Mouse (Mus musculus) neural tube, embryonic 15.5 days (tissue): ENCODE data around the gene Sec14l1. TPM values are rescaled to one million over a fixed set of nuclear protein-coding genes. Genes with fewer than 3 reads are reported as not detected.

ENCODE experiments used
- ATAC-seq: fragments of 200-750 bp; cut with Nextera tagmentation; 2 replicates; pipeline ENCODE4 v1.8.0; 2017; ENCODE audit warnings: mild to moderate bottlenecking, moderate TSS enrichment, moderate library complexity; ENCODE audit not compliant: low FRiP score
- H3K27ac ChIP-seq: fragments of 300-500 bp; sonication (generic); replicated peaks from 2 replicates; pipeline ENCODE4 v1.5.1; 2015; ENCODE audit warnings: mild to moderate bottlenecking, inconsistent platforms
- H3K27me3 ChIP-seq: fragments of 300-500 bp; sonication (generic); replicated peaks from 2 replicates; pipeline ENCODE4 v1.6.1; 2015; ENCODE audit warnings: inconsistent platforms
- H3K36me3 ChIP-seq: fragments of 300-500 bp; sonication (generic); 2 replicates; pipeline ENCODE4 v1.6.1; 2015; ENCODE audit warnings: inconsistent platforms
- H3K4me1 ChIP-seq: fragments of 300-500 bp; sonication (generic); 2 replicates; pipeline ENCODE4 v1.6.1; 2015; ENCODE audit warnings: inconsistent platforms
- H3K4me2 ChIP-seq: fragments of 300-500 bp; sonication (generic); 2 replicates; pipeline ENCODE4 v1.6.1; 2015; ENCODE audit warnings: inconsistent platforms, mild to moderate bottlenecking, moderate library complexity
- H3K4me3 ChIP-seq: fragments of 300-500 bp; sonication (generic); replicated peaks from 2 replicates; pipeline ENCODE4 v1.5.1; 2015; ENCODE audit warnings: mild to moderate bottlenecking, inconsistent platforms
- H3K9ac ChIP-seq: fragments of 300-500 bp; sonication (generic); replicated peaks from 2 replicates; pipeline ENCODE4 v1.6.1; 2015; ENCODE audit warnings: mild to moderate bottlenecking, inconsistent platforms
- H3K9me3 ChIP-seq: fragments of 300-500 bp; sonication (generic); replicated peaks from 2 replicates; pipeline ENCODE4 v1.6.1; 2016; ENCODE audit warnings: inconsistent platforms
- whole genome bisulfite sequencing: fragments of 180-500 bp; shearing (Covaris S2); methylation state at CpG from one replicate; pipeline ENCODE4 v1.1.7; 2015; ENCODE audit warnings: mixed read lengths; 5-methylcytosine and 5-hydroxymethylcytosine counted together
- polyA plus RNA-seq: library from polyadenylated mRNA; unstranded; fragments of >200 nt; fragmentation: Nextera tagmentation; extraction: Ambion mirVana; gene quantifications from 2 replicates; pipeline ENCODE4 v1.2.1, GENCODE M21; 2015

The Sec14l1 gene
- polyA plus RNA-seq, 1 experiment from 2014 or later: 52.0 TPM

DNA sequence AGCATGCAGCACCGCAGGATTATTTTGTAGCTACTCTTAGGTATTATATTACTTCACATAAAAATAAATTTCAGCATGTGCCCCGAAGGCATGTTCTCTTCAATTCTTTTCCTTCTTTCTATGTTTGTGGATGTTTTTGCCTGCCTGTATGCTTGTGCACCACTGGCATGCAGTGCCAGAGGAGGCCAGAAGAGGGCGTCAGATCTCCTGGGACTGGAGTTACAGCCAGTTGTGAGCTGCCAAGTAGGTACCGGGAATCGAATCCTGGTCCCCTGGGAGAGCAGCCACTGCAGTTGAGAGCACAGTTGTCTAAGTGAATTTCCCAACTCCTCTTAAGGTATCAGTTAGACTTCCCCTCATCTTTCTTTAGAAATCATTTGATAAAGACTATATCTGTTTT lies 1.6 kb upstream of the Sec14l1 start:
- peak overlapping the region; percentile 97; the same call in 1 of the 2 replicates for H3K27ac ChIP-seq
- no peaks in the 10 kb centered on the region for H3K27me3 ChIP-seq
- H3K9ac ChIP-seq: no peak overlapping the region
- no peak overlapping the region for H3K4me2 ChIP-seq
- 79% methylated on average over 5 of the region's 5 CpGs for WGBS
- H3K4me1 ChIP-seq: peaks cover 39% of the 10 kb centered on the region
- no peak overlapping the region for H3K4me3 ChIP-seq
- peaks cover 3% of the 10 kb centered on the region; the same call in 1 of the 2 replicates for H3K36me3 ChIP-seq
- no peaks in the 10 kb centered on the region for H3K9me3 ChIP-seq
- no peak for ATAC-seq

GRCm38 (mm10) chr11:117114231-117114591 lies 757 bp upstream of the Sec14l1 start:
- peaks cover 3% of the 10 kb centered on the region; the same call in 1 of the 2 replicates for H3K36me3 ChIP-seq
- 43% methylated on average over 13 of the region's 13 CpGs for WGBS
- no peaks in the 10 kb centered on the region for H3K27me3 ChIP-seq
- H3K9me3 ChIP-seq: no peaks in the 10 kb centered on the region
- peak overlapping the region; percentile 61 for H3K4me2 ChIP-seq
- H3K27ac ChIP-seq: peak overlapping the region; percentile 97
- peak; percentile 10; the same call in 1 of the 2 replicates for ATAC-seq
- H3K4me1 ChIP-seq: peaks cover 44% of the 10 kb centered on the region
- peak overlapping the region; percentile 89 for H3K4me3 ChIP-seq
- peak overlapping the region; percentile 67 for H3K9ac ChIP-seq

- under 1% methylated on average over 50 of the region's 54 CpGs for WGBS
- Histone ChIP-seq H3K4me2 (peak overlapping the region; percentile 61), H3K27ac (peak overlapping the region; percentile 97), H3K27me3 (no peaks in the 10 kb centered on the region), H3K9ac (peak overlapping the region; percentile 83), H3K36me3 (peaks cover 3% of the 10 kb centered on the region; the same call in 1 of the 2 replicates), H3K4me1 (peaks cover 58% of the 10 kb centered on the region), H3K4me3 (peak overlapping the region; percentile 89), H3K9me3 (no peaks in the 10 kb centered on the region)
- ATAC-seq: peak; percentile 66; the same call in 1 of the 2 replicates
These were observed 615 bp downstream of the Sec14l1 start for GRCm38 (mm10) chr11:117115346-117116219.

- ATAC-seq: no peak
These were observed 1.7 kb downstream of the Sec14l1 start for GRCm38 (mm10) chr11:117116350-117117303.

GRCm38 (mm10) chr11:117117321-117117720 lies 2.4 kb downstream of the Sec14l1 start:
- peak overlapping the region; percentile 61 for H3K4me2 ChIP-seq
- ATAC-seq: no peak
- peak overlapping the region; percentile 89; the same call in 1 of the 2 replicates for H3K4me3 ChIP-seq
- H3K9ac ChIP-seq: peak overlapping the region; percentile 83; the same call in 1 of the 2 replicates
- H3K27me3 ChIP-seq: no peaks in the 10 kb centered on the region
- no peaks in the 10 kb centered on the region for H3K9me3 ChIP-seq
- peaks cover 73% of the 10 kb centered on the region for H3K4me1 ChIP-seq
- peaks cover 3% of the 10 kb centered on the region; the same call in 1 of the 2 replicates for H3K36me3 ChIP-seq
- WGBS: 41% methylated on average over 18 of the region's 18 CpGs
- no peak overlapping the region for H3K27ac ChIP-seq

More at GRCm38 (mm10) chr11:117116350-117117303, 1.7 kb downstream of the Sec14l1 start:
- peak overlapping the region; percentile 61 for H3K4me2 ChIP-seq
- H3K27ac ChIP-seq: peak overlapping the region; percentile 33; the same call in 1 of the 2 replicates
- H3K9ac ChIP-seq: peak overlapping the region; percentile 83
- no peaks in the 10 kb centered on the region for H3K27me3 ChIP-seq
- H3K4me3 ChIP-seq: peak overlapping the region; percentile 89
- peaks cover 68% of the 10 kb centered on the region for H3K4me1 ChIP-seq
- WGBS: 36% methylated on average over 18 of the region's 18 CpGs
- peaks cover 3% of the 10 kb centered on the region; the same call in 1 of the 2 replicates for H3K36me3 ChIP-seq
- no peaks in the 10 kb centered on the region for H3K9me3 ChIP-seq

DNA sequence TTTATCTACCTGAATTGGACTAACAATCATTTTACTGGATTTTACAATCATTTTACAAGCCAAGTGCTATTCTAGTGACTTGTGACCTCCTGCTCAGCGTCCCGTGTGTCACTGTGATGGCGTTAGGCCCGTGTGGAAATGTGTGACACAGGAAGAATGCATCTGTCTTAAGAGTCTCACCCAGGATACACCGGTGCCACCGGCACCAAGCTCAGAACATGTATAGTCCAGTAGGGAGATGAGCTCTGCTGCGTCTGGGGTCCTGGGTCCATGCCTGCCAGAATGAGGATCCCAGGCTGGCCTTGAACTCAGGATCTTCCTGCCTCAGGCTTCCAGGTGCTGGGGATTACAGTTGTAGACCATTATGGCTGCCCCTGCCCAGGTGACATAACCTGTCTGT lies 2.8 kb downstream of the Sec14l1 start:
- H3K4me2 ChIP-seq: peak overlapping the region; percentile 33; the same call in 1 of the 2 replicates
- peaks cover 3% of the 10 kb centered on the region; the same call in 1 of the 2 replicates for H3K36me3 ChIP-seq
- H3K9me3 ChIP-seq: no peaks in the 10 kb centered on the region
- no peak overlapping the region for H3K27ac ChIP-seq
- ATAC-seq: no peak
- no peaks in the 10 kb centered on the region for H3K27me3 ChIP-seq
- H3K9ac ChIP-seq: no peak overlapping the region
- H3K4me1 ChIP-seq: peaks cover 75% of the 10 kb centered on the region
- H3K4me3 ChIP-seq: 0 out of 2 replicates have a peak overlapping the region, but pooled peaks have one; percentile 89
- WGBS: 88% methylated on average over 7 of the region's 7 CpGs

DNA sequence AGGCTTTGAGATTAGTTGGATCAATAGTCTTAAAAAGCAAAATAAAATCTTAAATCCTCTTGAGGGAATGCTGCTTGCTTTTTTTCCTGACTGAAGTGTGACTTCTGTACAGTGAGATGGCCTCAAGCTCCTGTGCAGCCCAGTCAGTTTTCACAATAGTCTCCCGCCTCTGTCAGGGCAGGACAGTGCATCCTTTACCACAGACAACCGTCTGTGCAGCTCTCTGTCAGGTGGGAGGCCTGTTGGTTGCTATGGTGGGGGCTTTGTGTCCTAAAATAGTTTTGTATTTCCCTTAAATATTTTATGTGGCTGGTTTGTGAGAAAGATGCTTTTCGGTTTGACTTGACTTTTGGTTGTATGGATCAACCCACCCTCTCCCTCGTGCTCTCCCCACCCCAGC lies 3.3 kb downstream of the Sec14l1 start:
- ATAC-seq: no peak
- peak overlapping the region; percentile 33; the same call in 1 of the 2 replicates for H3K4me2 ChIP-seq
- no peaks in the 10 kb centered on the region for H3K9me3 ChIP-seq
- H3K9ac ChIP-seq: no peak overlapping the region
- no peak overlapping the region for H3K4me3 ChIP-seq
- H3K27me3 ChIP-seq: no peaks in the 10 kb centered on the region
- 58% methylated on average over 4 of the region's 4 CpGs for WGBS
- H3K27ac ChIP-seq: no peak overlapping the region
- peaks cover 3% of the 10 kb centered on the region; the same call in 1 of the 2 replicates for H3K36me3 ChIP-seq
- peaks cover 76% of the 10 kb centered on the region for H3K4me1 ChIP-seq

DNA sequence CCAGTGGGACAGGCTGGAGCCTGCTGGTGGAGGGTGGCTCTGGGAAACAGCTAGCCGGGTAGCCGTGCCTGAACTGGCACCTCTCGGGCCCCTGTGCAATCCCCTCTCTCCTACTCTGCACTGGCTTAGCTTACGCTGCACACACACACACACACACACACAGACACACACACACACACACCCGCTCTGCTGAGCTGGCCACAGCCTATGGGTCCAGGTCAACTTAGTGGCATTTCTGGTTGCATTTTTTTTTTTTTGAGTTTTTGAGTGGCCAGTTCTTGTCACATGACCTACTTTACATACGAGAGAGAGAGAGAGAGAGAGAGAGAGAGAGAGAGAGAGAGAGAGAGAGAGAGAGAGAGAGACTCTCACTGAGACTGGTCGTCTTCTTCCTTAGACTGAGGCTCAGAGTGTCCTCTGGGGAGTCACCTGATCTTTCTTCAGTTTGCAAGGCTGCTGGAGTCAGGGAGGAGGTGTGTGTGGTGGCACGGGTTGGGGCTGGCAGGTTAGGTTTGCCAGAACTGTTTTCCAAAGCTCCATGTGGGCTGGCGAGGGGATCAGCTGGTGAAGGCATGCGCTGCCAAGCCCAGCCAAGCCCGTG lies 3.9 kb downstream of the Sec14l1 start:
- no peak for ATAC-seq
- Histone ChIP-seq H3K4me3 (no peak overlapping the region), H3K9ac (0 out of 2 replicates have a peak overlapping the region, but pooled peaks have one; percentile 37), H3K4me2 (peak overlapping the region; percentile 33; the same call in 1 of the 2 replicates), H3K9me3 (no peaks in the 10 kb centered on the region), H3K27ac (peak overlapping the region; percentile 60; the same call in 1 of the 2 replicates), H3K36me3 (peaks cover 3% of the 10 kb centered on the region; the same call in 1 of the 2 replicates), H3K27me3 (no peaks in the 10 kb centered on the region), H3K4me1 (peaks cover 82% of the 10 kb centered on the region)
- 35% methylated on average over 11 of the region's 11 CpGs for WGBS

DNA sequence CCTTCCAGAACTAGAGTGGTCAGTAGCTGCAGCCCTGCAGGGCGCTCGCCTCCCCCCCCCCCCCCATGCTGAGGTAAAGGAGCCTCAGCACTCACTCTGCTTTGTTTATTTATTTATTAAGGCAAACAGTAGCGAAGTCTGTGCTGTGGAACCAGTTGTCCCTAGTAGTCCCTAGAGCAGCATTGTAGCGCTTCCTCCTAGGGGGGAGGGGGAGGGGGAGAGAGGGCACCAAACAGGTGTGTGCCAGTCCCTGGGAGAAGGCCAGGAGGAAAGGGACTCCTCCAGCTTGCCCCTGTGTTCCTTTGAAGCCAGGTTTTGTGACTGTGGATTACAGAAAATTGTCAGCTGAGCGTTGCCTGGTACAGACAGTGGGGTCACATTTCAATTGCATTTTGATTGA lies 4.8 kb downstream of the Sec14l1 start:
- Histone ChIP-seq H3K4me1 (peaks cover 87% of the 10 kb centered on the region), H3K4me3 (no peak overlapping the region), H3K4me2 (no peak overlapping the region), H3K9me3 (no peaks in the 10 kb centered on the region), H3K27ac (no peak overlapping the region; the same call in 1 of the 2 replicates), H3K36me3 (peaks cover 3% of the 10 kb centered on the region; the same call in 1 of the 2 replicates), H3K9ac (0 out of 2 replicates have a peak overlapping the region, but pooled peaks have one; percentile 20), H3K27me3 (no peaks in the 10 kb centered on the region)
- WGBS: 38% methylated on average over 3 of the region's 5 CpGs
- no peak for ATAC-seq

DNA sequence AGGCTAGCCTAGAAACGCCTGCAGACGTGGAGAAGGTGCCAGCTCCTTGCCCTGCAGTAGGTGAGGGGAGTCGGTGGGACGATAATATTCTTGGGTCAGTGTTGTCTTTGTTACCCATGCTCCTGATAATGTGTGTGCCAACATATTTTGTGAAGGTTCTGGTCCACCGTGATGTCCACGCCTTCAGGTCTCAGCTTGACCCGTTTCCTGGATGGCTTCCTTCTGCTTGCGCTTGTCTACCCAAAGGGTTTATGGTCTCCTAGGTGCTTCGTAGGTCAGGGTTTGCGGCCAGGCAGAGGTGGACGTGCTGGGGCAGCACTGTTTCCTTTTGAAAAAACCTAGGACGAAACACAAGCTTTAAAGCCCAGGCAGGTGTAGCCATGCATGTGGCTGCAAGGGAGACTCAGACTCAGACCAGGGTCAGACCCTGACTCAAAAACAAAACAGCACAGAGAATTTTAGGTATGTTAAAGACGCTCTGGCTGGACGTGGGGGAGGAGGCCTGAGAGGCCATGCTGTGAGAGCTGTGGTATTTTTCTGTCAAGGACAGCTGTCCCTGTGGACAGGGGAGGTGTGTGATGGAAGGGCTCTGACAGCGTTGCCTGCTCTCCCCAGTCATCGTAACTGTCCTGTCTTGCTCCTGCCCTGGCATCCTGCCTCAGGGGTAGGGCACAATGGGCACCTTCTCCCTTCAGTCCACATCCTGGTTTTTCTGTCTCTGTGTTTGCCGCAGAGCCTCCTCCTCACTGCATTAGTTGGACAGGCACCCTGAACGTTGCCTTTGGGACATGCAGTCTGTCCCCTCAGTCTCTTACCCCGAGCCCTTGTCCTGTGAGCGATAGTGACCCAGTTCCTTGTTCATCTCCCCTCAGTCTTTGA lies 5.6 kb downstream of the Sec14l1 start:
- Histone ChIP-seq H3K27me3 (no peaks in the 10 kb centered on the region), H3K9me3 (no peaks in the 10 kb centered on the region), H3K4me1 (peaks cover 87% of the 10 kb centered on the region), H3K9ac (0 out of 2 replicates have a peak overlapping the region, but pooled peaks have one; percentile 20), H3K4me2 (peak overlapping the region; percentile 28), H3K36me3 (peaks cover 6% of the 10 kb centered on the region; the same call in 1 of the 2 replicates), H3K4me3 (no peak overlapping the region), H3K27ac (peak overlapping the region; percentile 48)
- 52% methylated on average over 20 of the region's 20 CpGs for WGBS
- no peak for ATAC-seq
